Mouse (Mus musculus): ENCODE data around the gene Ilk. TPM values are rescaled to one million over a fixed set of nuclear protein-coding genes. Genes with fewer than 3 reads are reported as not detected.
A peak's percentile ranks its signal among the peaks of the same experiment; 100 is the strongest.

Ilk gene
- polyA plus RNA-seq, 1 experiment from 2014 or later, result 159 TPM

DNA sequence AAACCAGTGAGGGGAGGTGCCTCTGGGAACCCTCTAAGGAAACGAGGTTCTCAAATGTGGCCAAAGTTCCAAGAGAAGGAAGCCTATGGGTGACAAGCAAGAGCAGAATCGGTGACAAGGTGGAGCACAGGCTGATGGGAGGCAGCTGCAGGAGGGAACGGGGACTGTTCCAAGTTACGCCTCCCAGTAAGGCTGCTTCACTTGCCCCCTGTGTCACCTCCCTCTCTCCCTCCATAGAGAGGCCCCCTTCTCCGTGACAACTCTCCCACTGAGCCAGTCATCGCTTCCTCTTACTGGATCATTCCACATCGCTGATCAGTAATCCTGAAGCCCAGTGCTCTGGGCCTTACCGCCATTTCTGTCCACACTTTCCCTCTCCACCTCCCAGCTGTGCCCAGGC, 38.3 kb downstream of the Ilk start:
- Histone ChIP-seq H3K4me1 (peaks cover 34% of the 10 kb centered on the region; the same call in 1 of the 2 replicates), H3K27ac (no peak overlapping the region), H3K27me3 (replicated peaks) (no peaks in the 10 kb centered on the region), H3K4me3 (no peak overlapping the region), H3K4me2 (no peak overlapping the region), H3K36me3 (peaks cover 4% of the 10 kb centered on the region; the same call in 1 of the 2 replicates), H3K9ac (no peak overlapping the region), H3K9me3 (replicated peaks) (no peaks in the 10 kb centered on the region)
- no peak for ATAC-seq
- 61% methylated on average over 8 of the region's 8 CpGs for WGBS (ENCODE audit: insufficient replicate concordance)

DNA sequence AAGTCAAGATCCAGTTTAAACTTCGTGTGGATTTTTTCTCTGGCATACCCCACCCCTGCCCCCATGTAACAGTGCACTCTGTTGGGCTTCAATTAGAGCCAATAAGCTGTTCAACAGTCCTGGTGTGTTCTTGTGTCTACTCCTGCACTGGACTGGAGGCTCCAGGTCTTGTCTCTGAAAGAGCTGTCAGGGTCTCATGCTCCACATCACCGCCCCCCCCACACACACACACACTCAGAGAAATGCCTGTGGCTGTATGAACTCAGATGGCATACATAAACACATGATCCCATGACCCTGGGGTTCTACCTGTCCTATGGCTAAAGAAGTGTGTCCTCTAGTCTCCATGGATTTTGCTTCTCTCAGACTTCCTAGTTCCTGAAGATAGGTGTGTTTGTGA, 39.6 kb downstream of the Ilk start:
- Histone ChIP-seq H3K4me2 (no peak overlapping the region), H3K36me3 (peaks cover 4% of the 10 kb centered on the region; the same call in 1 of the 2 replicates), H3K27ac (no peak overlapping the region), H3K9ac (no peak overlapping the region), H3K27me3 (replicated peaks) (no peaks in the 10 kb centered on the region), H3K9me3 (replicated peaks) (no peaks in the 10 kb centered on the region), H3K4me1 (peaks cover 25% of the 10 kb centered on the region; the same call in 1 of the 2 replicates), H3K4me3 (no peak overlapping the region)
- WGBS (ENCODE audit: insufficient replicate concordance), result 67% methylated on average over 2 of the region's 2 CpGs
- no peak for ATAC-seq

DNA sequence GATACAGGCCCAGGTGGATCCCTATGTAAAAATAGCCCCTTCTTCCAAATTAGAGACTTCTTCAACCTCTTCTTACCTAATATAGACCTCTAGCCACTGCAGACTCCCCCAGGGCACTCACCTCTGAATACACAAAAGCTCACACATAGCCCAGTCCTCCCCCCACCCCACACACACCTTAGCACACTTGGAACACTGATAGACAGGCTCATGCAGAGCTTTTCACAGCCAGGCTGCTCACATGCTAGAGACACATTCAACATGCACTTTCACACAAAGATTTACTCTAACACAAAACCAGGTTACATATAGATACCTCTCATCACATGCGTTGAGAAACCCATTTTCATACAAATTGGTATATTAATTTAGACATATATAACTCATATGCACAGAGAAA, 40.9 kb downstream of the Ilk start:
- Histone ChIP-seq H3K4me3 (no peak overlapping the region), H3K9me3 (replicated peaks) (no peaks in the 10 kb centered on the region), H3K4me2 (no peak overlapping the region), H3K27me3 (replicated peaks) (peaks cover 3% of the 10 kb centered on the region), H3K4me1 (peaks cover 25% of the 10 kb centered on the region; the same call in 1 of the 2 replicates), H3K36me3 (no peaks in the 10 kb centered on the region), H3K9ac (no peak overlapping the region), H3K27ac (no peak overlapping the region)
- ATAC-seq, result no peak
- WGBS (ENCODE audit: insufficient replicate concordance), result 66% methylated on average over 1 of the region's 1 CpGs

DNA sequence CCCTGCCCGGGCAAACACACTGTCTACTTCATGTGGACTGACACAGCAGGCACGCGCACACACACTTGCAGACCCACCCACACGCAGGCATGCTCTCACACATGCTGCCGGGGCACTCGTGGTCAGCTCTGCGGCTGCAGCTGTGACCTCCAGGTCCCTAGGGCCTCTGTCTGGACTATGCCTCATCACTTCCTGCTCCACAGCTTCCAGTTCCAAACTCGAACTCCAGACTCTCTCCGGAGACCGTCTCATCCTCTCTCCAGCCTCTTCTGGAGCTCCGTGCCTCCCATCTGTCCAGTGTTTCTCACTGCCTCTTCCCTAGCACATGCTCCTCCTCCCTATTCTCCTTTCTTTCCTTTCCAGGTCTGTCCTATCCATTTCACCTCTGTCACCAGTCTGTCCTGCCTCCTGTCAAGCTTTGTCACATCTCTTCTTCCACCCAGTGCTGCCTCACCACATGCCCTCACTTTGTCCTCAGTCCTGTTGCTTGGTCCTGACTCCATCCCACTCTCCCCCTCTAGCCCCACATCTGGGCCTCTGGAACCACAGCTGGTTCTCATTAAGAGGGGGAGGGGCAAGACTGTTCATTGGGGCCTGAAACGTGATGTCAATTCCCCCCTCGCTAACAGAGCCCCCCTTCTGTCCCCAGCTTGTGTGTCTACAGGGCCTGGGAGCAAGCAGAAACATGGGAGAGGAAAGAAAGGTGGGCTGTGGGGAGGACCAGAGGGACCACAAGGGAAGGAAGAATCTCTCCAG, 41.6 kb downstream of the Ilk start:
- Histone ChIP-seq H3K9ac (no peak overlapping the region), H3K36me3 (no peaks in the 10 kb centered on the region), H3K27ac (peak overlapping the region; percentile 57), H3K9me3 (replicated peaks) (no peaks in the 10 kb centered on the region), H3K4me3 (no peak overlapping the region), H3K27me3 (replicated peaks) (peaks cover 9% of the 10 kb centered on the region), H3K4me1 (peaks cover 25% of the 10 kb centered on the region; the same call in 1 of the 2 replicates), H3K4me2 (peak overlapping the region; percentile 22)
- 29% methylated on average over 13 of the region's 13 CpGs for WGBS (ENCODE audit: insufficient replicate concordance)
- ATAC-seq, result peak; percentile 43

DNA sequence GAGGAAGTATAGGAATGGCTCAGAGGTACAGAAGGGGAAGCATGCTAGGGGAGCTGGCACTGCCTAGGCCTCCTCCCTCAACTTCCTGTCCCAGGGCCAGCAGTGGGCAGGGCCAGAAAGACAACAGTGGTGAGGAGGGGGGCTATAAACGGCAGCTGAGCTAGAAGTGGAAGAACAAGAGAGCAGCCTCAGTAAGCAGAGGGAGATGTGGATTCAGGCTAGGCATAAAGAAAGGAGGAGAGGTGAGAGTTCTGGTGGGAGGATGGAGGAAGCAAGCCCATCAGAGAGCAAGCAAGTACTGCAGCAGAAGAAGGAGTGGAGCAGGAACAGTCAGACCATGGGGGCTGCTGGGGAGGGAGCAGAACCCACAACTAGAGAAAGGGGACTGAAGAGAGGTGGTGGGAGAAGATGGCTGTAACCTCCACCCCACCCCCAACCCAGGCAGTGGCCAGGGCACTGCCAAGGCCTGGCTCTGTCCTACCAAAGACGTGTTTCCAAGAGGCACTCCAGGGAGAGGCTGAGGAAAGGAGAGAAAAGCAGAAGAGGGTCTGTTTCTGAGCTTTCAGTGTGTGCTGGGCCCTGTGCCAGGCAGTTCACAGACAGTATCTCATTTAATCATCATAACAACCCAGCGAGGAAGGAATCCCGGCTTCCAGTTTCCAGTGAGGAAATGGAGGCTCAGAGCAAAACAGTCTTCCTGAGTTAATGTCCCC, 42.3 kb downstream of the Ilk start:
- Histone ChIP-seq H3K27me3 (replicated peaks) (peaks cover 17% of the 10 kb centered on the region), H3K9ac (no peak overlapping the region), H3K27ac (peak overlapping the region; percentile 57), H3K9me3 (replicated peaks) (no peaks in the 10 kb centered on the region), H3K36me3 (no peaks in the 10 kb centered on the region), H3K4me3 (no peak overlapping the region), H3K4me1 (peaks cover 25% of the 10 kb centered on the region; the same call in 1 of the 2 replicates), H3K4me2 (peak overlapping the region; percentile 22)
- peak; percentile 66 for ATAC-seq
- WGBS (ENCODE audit: insufficient replicate concordance), result 18% methylated on average over 4 of the region's 4 CpGs

DNA sequence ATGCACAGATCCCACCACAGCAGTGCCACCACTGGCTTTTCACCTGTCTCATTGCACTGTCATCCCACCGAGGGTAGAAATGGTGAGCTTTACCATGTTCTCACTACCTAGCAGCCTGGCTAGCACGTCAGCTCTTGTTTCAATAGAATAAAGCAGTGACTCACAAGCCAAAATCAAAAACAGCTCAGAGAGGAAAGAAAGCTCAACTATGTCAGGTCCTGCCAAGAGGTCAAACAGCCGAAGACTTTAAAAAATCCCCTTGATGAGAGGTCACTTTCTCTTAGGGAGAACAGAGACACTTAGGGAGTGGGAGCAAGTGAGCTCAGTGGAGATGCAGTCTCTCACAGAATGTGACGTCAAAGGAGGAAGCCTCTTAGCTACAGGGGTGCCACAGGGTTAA, 47.5 kb downstream of the Ilk start:
- ATAC-seq, result no peak
- H3K9ac ChIP-seq, result no peak overlapping the region
- WGBS (ENCODE audit: insufficient replicate concordance), result 37% methylated on average over 4 of the region's 4 CpGs
- H3K27me3 ChIP-seq (replicated peaks), result peaks cover 68% of the 10 kb centered on the region
- H3K9me3 ChIP-seq (replicated peaks), result no peaks in the 10 kb centered on the region
- H3K4me1 ChIP-seq, result peaks cover 9% of the 10 kb centered on the region; the same call in 1 of the 2 replicates
- no peak overlapping the region for H3K4me2 ChIP-seq
- no peaks in the 10 kb centered on the region for H3K36me3 ChIP-seq
- H3K4me3 ChIP-seq, result no peak overlapping the region
- H3K27ac ChIP-seq, result no peak overlapping the region

DNA sequence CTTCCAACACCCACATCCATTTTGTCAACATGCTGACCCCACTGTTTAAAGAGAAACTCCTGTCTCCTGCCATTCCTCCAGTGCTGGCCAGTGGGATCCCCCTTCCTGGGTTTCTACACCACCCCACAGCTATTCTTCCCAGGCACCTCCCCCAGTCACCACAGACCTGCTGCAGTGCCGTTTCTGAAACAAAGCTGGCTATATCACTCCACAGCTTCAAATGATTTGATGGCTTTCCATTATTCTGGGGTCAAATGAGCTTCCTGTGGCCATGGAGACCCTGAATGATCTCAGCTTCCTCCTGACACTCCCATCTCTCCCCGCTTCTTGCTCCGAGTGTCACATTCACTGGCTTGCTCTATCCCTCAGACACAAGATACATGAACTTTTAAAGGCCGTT, 48.2 kb downstream of the Ilk start:
- WGBS (ENCODE audit: insufficient replicate concordance), result 14% methylated on average over 4 of the region's 4 CpGs
- Histone ChIP-seq H3K27ac (no peak overlapping the region), H3K27me3 (replicated peaks) (peaks cover 75% of the 10 kb centered on the region), H3K36me3 (no peaks in the 10 kb centered on the region), H3K9me3 (replicated peaks) (no peaks in the 10 kb centered on the region), H3K9ac (no peak overlapping the region), H3K4me3 (no peak overlapping the region), H3K4me1 (peaks cover 2% of the 10 kb centered on the region; the same call in 1 of the 2 replicates), H3K4me2 (no peak overlapping the region)
- ATAC-seq, result no peak

DNA sequence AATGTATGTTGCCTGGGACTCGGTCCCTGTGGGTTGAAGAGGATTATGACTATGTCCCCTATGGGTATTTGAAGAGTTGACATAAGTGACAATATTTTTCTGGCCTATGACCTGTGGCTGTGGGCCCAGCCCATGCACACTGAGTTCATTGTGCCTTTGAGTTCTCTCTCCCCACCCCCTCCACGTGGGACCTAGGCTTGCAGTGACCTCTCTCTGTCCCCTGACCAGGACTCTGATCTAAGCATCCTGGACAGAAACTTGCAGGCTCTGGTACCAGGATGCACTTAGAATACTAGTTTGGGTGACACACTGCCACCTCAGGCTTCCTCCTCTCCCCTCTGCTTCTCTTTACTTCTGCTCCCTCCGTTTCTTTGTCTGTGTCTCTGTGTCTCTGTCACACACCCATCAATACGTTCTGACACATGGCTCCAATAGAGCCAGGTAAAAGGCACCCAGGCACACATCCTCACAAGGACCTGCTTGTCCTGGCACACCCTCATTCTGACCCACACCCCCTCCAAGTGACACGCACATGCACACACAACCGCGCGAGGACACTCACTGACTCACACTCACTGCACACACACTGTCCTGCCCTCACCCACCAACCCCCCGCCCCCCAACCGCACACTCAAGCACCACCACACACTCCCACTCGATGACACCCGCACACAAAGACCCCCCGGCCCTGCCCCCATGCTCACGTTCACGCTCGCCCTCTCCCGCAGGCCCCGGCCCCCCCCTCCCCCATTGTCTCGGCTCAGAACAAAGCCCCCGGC, 50.3 kb downstream of the Ilk start:
- WGBS (ENCODE audit: insufficient replicate concordance), result 15% methylated on average over 20 of the region's 20 CpGs
- no peaks in the 10 kb centered on the region for H3K4me1 ChIP-seq
- H3K36me3 ChIP-seq, result no peaks in the 10 kb centered on the region
- ATAC-seq, result peak; percentile 51
- H3K4me2 ChIP-seq, result peak overlapping the region; percentile 62
- no peak overlapping the region for H3K27ac ChIP-seq
- no peaks in the 10 kb centered on the region for H3K9me3 ChIP-seq (replicated peaks)
- peaks cover 95% of the 10 kb centered on the region for H3K27me3 ChIP-seq (replicated peaks)
- H3K4me3 ChIP-seq, result peak overlapping the region; percentile 55
- H3K9ac ChIP-seq, result peak overlapping the region; percentile 64

DNA sequence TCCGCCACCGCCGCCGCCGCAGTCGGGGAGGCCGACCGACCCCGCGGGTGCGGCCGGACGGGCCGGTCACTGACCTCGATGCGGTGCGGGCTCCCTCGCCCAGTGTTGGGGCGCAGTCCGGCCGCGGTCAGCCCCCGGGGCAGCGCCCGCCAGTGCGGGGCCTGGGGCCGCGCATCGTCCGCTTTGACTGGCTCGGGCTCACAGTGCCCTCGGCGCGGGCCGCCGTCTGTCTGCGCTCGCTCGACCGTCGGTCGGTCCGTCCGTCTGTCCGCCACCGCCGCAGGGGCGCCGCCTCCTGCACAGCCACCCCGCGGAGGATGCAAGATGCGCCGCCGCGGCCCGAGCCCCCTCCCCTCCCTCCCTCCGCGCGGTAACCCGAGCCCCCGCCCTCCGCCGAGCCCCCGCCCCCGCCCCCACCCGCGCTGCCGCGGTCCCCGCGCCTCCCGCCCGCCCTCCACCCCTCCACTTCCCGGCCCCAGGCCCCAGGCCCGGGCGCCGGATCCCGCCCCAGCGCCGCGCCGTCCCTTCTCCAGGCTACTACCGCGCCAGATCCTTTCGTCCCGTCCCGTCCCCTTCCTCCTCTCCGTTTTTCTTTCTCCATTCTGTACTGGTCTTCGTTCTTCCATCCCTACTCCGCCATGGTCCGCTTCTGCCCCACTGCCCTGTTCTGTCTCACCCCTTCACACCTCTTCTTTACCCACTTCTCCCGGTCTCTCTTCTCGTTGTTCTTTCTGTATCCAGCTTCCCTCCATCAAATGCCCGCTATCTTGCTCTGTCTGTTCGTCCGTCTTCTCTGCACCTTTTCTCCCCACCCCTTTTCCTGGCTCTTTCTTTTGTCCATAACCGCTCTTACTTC, 51.1 kb downstream of the Ilk start, which contains the start of gene Dchs1:
Dchs1 (minus strand) TSS at position 370 of the 856 bp plus-strand sequence.
- H3K4me3 ChIP-seq, result peak within 1 kb of the TSS; percentile 55

DNA sequence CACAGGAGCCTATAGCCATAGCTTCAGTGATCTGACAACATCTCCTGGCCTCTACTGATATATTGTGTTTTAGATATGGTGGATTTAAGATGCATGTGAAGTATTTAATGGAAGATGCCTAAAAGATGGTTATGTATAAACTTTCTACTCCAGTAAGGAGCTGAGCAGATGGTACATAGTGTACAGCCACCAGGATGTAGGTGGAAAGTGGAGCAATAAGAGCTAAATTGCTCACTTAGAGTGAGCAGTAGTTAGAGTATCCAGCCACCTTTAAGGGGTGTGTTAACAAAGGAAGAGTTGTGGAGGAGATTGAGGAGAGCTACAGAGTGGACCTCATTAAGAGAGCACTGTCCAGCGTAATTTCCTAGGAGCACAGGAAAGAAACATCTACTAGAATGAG, 54.8 kb downstream of the Ilk start:
- 57% methylated on average over 1 of the region's 1 CpGs for WGBS (ENCODE audit: insufficient replicate concordance)
- Histone ChIP-seq H3K9me3 (replicated peaks) (no peaks in the 10 kb centered on the region), H3K4me1 (no peaks in the 10 kb centered on the region), H3K4me3 (no peak overlapping the region), H3K36me3 (no peaks in the 10 kb centered on the region), H3K4me2 (no peak overlapping the region), H3K27ac (no peak overlapping the region), H3K27me3 (replicated peaks) (peaks cover 57% of the 10 kb centered on the region), H3K9ac (no peak overlapping the region)
- no peak for ATAC-seq

More for the DNA sequence above, 51.1 kb downstream of the Ilk start, which contains the start of gene Dchs1:
- H3K9me3 ChIP-seq (replicated peaks), result no peaks in the 10 kb centered on the region
- H3K4me2 ChIP-seq, result peak within 1 kb of the TSS; percentile 62
- no peaks in the 10 kb centered on the region for H3K36me3 ChIP-seq
- peak; percentile 13; the same call in 1 of the 2 replicates for ATAC-seq
- peak within 1 kb of the TSS; percentile 64 for H3K9ac ChIP-seq
- peaks cover 93% of the 10 kb centered on the region for H3K27me3 ChIP-seq (replicated peaks)
- WGBS (ENCODE audit: insufficient replicate concordance), result 2% methylated on average over 87 of the region's 97 CpGs
- no peaks in the 10 kb centered on the region for H3K4me1 ChIP-seq
- no peak within 1 kb of the TSS for H3K27ac ChIP-seq
